Mouse (Mus musculus) lung, adult 18-20 months (tissue): Measurements from ENCODE around the gene Slc51a.

Experiments used
- DNase-seq, 2 experiments: peaks; one replicate each; pipeline ENCODE4 v3.0.0; 2022; ENCODE audit warnings: mixed read lengths in 2 of 2

The Slc51a gene

GRCm38 (mm10) chr16:32487234-32488111 is at the start of gene Slc51a:
Gene Slc51a, minus strand, starts transcription at chr16:32487879.
- no peak for DNase-seq

- no peak for DNase-seq
These were observed 47.6 kb upstream of the Slc51a start for GRCm38 (mm10) chr16:32535157-32535751.

GRCm38 (mm10) chr16:32532878-32533826 is 45.5 kb upstream of the Slc51a start:
- no peak for DNase-seq

GRCm38 (mm10) chr16:32526906-32527305 is 39.2 kb upstream of the Slc51a start:
- no peak for DNase-seq

- no peak for DNase-seq
These were observed 36.6 kb upstream of the Slc51a start for GRCm38 (mm10) chr16:32524244-32524615.

- DNase-seq: peak; percentile 62 to 74
These were observed 36.0 kb upstream of the Slc51a start for GRCm38 (mm10) chr16:32523462-32524243.

GRCm38 (mm10) chr16:32522578-32523194 is 35.0 kb upstream of the Slc51a start:
- no peak for DNase-seq

GRCm38 (mm10) chr16:32520372-32520748 is 32.7 kb upstream of the Slc51a start:
- peak in 1 of 2 experiments; percentile 31 for DNase-seq

GRCm38 (mm10) chr16:32519656-32520371 is 32.1 kb upstream of the Slc51a start:
- DNase-seq: no peak

GRCm38 (mm10) chr16:32517785-32518481 is 30.3 kb upstream of the Slc51a start:
- peak; percentile 32 to 55 for DNase-seq

- no peak for DNase-seq
These were observed 28.6 kb upstream of the Slc51a start for GRCm38 (mm10) chr16:32516006-32516962.

- DNase-seq: no peak
These were observed 26.3 kb upstream of the Slc51a start for GRCm38 (mm10) chr16:32513948-32514347.

GRCm38 (mm10) chr16:32513401-32513800 is 25.7 kb upstream of the Slc51a start:
- DNase-seq: no peak

GRCm38 (mm10) chr16:32512921-32513320 is 25.2 kb upstream of the Slc51a start:
- DNase-seq: no peak

- no peak for DNase-seq
These were observed 24.3 kb upstream of the Slc51a start for GRCm38 (mm10) chr16:32511827-32512490.

- no peak for DNase-seq
These were observed 23.7 kb upstream of the Slc51a start for GRCm38 (mm10) chr16:32511338-32511734.

GRCm38 (mm10) chr16:32510399-32511337 is 23.0 kb upstream of the Slc51a start:
- no peak for DNase-seq
